Mouse (Mus musculus) limb, embryonic 15.5 days (tissue): ENCODE measurements around the gene Map2k7. TPM values are rescaled to one million over a fixed set of nuclear protein-coding genes. Genes with fewer than 3 reads are reported as not detected.

Experiments
- ATAC-seq: fragments of 200-750 bp; cut with Nextera tagmentation; 2 replicates; pipeline ENCODE4 v1.8.0; 2017; ENCODE audit warnings: low read depth, moderate TSS enrichment; ENCODE audit not compliant: insufficient number of reproducible peaks, low FRiP score, low TSS enrichment
- H3K27ac ChIP-seq: fragments of 300-500 bp; sonication (generic); 2 replicates; pipeline ENCODE4 v1.5.1; 2015; ENCODE audit warnings: moderate library complexity, mild to moderate bottlenecking, inconsistent platforms
- H3K27me3 ChIP-seq: fragments of 300-500 bp; sonication (generic); 2 replicates; pipeline ENCODE4 v1.6.1; 2015; ENCODE audit warnings: inconsistent platforms
- H3K36me3 ChIP-seq: fragments of 300-500 bp; sonication (generic); 2 replicates; pipeline ENCODE4 v1.6.1; 2015; ENCODE audit warnings: inconsistent platforms
- H3K4me1 ChIP-seq: fragments of 300-500 bp; sonication (generic); 2 replicates; pipeline ENCODE4 v1.6.1; 2015; ENCODE audit warnings: inconsistent platforms
- H3K4me2 ChIP-seq: fragments of 300-500 bp; sonication (generic); 2 replicates; pipeline ENCODE4 v1.6.1; 2015; ENCODE audit warnings: mild to moderate bottlenecking, inconsistent platforms
- H3K4me3 ChIP-seq: fragments of 300-500 bp; sonication (generic); 2 replicates; pipeline ENCODE4 v1.5.1; 2015; ENCODE audit warnings: mild to moderate bottlenecking, inconsistent platforms
- H3K9ac ChIP-seq: fragments of 300-500 bp; sonication (generic); 2 replicates; pipeline ENCODE4 v1.6.1; 2015; ENCODE audit warnings: inconsistent platforms
- H3K9me3 ChIP-seq: fragments of 300-500 bp; sonication (generic); 2 replicates; pipeline ENCODE4 v1.6.1; 2016; ENCODE audit warnings: inconsistent platforms
- WGBS: fragments of 180-500 bp; shearing (Covaris S2); methylation state at CpG from one replicate; pipeline ENCODE4 v1.1.7; 2015; 5-methylcytosine and 5-hydroxymethylcytosine counted together
- polyA plus RNA-seq: library from polyadenylated mRNA; unstranded; fragments of >200 nt; fragmentation: Nextera tagmentation; extraction: Ambion mirVana; gene quantifications from 2 replicates; pipeline ENCODE4 v1.2.1, GENCODE M21; 2015

The Map2k7 gene
- polyA plus RNA-seq, result 25.1 and 27.1 TPM in 2 replicates

GRCm38 (mm10) chr8:4238434-4239192 is at the start of gene Map2k7, which contains the start of gene Gm49320:
Gene Map2k7 (plus strand): TSS chr8:4238740.
Gene Gm49320 (plus strand): TSS chr8:4238865.
- H3K9ac ChIP-seq, result peak within 1 kb of the TSS; percentile 67
- H3K4me3 ChIP-seq, result peak within 1 kb of the TSS; percentile 78
- H3K9me3 ChIP-seq, result no peaks in the 10 kb centered on the region
- H3K4me1 ChIP-seq, result peaks cover 27% of the 10 kb centered on the region
- H3K4me2 ChIP-seq, result peak within 1 kb of the TSS; percentile 74
- peak; percentile 93 for ATAC-seq
- H3K27me3 ChIP-seq, result no peaks in the 10 kb centered on the region
- peak within 1 kb of the TSS; percentile 96 for H3K27ac ChIP-seq
- under 1% methylated on average over 71 of the region's 71 CpGs for WGBS
- H3K36me3 ChIP-seq, result peaks cover 22% of the 10 kb centered on the region

GRCm38 (mm10) chr8:4189031-4189722 is 49.4 kb upstream of the Map2k7 start:
- Histone ChIP-seq H3K9me3 (no peaks in the 10 kb centered on the region), H3K36me3 (peaks cover 54% of the 10 kb centered on the region), H3K9ac (no peak overlapping the region), H3K4me3 (no peak overlapping the region), H3K4me2 (no peak overlapping the region), H3K4me1 (peaks cover 4% of the 10 kb centered on the region), H3K27me3 (no peaks in the 10 kb centered on the region), H3K27ac (no peak overlapping the region)
- 22% methylated on average over 3 of the region's 3 CpGs for WGBS
- ATAC-seq, result no peak

- ATAC-seq, result no peak
These were observed 46.2 kb upstream of the Map2k7 start for GRCm38 (mm10) chr8:4192305-4192704.

GRCm38 (mm10) chr8:4192807-4193587 is 45.5 kb upstream of the Map2k7 start:
- no peak for ATAC-seq
- H3K27ac ChIP-seq, result no peak overlapping the region
- no peak overlapping the region for H3K4me3 ChIP-seq
- no peaks in the 10 kb centered on the region for H3K9me3 ChIP-seq
- peaks cover 44% of the 10 kb centered on the region for H3K36me3 ChIP-seq
- H3K27me3 ChIP-seq, result no peaks in the 10 kb centered on the region
- H3K4me1 ChIP-seq, result peaks cover 4% of the 10 kb centered on the region
- H3K4me2 ChIP-seq, result no peak overlapping the region
- 13% methylated on average over 18 of the region's 18 CpGs for WGBS
- H3K9ac ChIP-seq, result no peak overlapping the region

More at GRCm38 (mm10) chr8:4192305-4192704, 46.2 kb upstream of the Map2k7 start:
- Histone ChIP-seq H3K4me1 (peaks cover 4% of the 10 kb centered on the region), H3K27me3 (no peaks in the 10 kb centered on the region), H3K9ac (no peak overlapping the region), H3K9me3 (no peaks in the 10 kb centered on the region), H3K36me3 (peaks cover 48% of the 10 kb centered on the region), H3K4me2 (no peak overlapping the region), H3K4me3 (no peak overlapping the region), H3K27ac (no peak overlapping the region)
- WGBS, result 69% methylated on average over 5 of the region's 5 CpGs

- Histone ChIP-seq H3K36me3 (peaks cover 39% of the 10 kb centered on the region), H3K4me1 (peaks cover 4% of the 10 kb centered on the region), H3K4me3 (no peak overlapping the region), H3K4me2 (no peak overlapping the region), H3K27me3 (no peaks in the 10 kb centered on the region), H3K9me3 (no peaks in the 10 kb centered on the region), H3K9ac (no peak overlapping the region), H3K27ac (no peak overlapping the region)
- 50% methylated on average over 7 of the region's 7 CpGs for WGBS
- ATAC-seq, result no peak
These were observed 45.0 kb upstream of the Map2k7 start for GRCm38 (mm10) chr8:4193588-4193894.

GRCm38 (mm10) chr8:4201321-4201720 is 37.2 kb upstream of the Map2k7 start:
- no peak overlapping the region for H3K4me3 ChIP-seq
- peaks cover 26% of the 10 kb centered on the region for H3K27me3 ChIP-seq
- no peaks in the 10 kb centered on the region for H3K9me3 ChIP-seq
- no peak overlapping the region for H3K9ac ChIP-seq
- ATAC-seq, result no peak
- peaks cover 7% of the 10 kb centered on the region for H3K4me1 ChIP-seq
- WGBS, result 48% methylated on average over 2 of the region's 2 CpGs
- no peak overlapping the region for H3K27ac ChIP-seq
- H3K4me2 ChIP-seq, result no peak overlapping the region
- H3K36me3 ChIP-seq, result peaks cover 50% of the 10 kb centered on the region

GRCm38 (mm10) chr8:4205246-4206123 is 33.1 kb upstream of the Map2k7 start:
- Histone ChIP-seq H3K9me3 (no peaks in the 10 kb centered on the region), H3K4me3 (peak overlapping the region; percentile 7; the same call in 1 of the 2 replicates), H3K4me2 (no peak overlapping the region), H3K4me1 (peaks cover 16% of the 10 kb centered on the region), H3K27ac (no peak overlapping the region), H3K27me3 (peaks cover 36% of the 10 kb centered on the region), H3K36me3 (peaks cover 46% of the 10 kb centered on the region), H3K9ac (no peak overlapping the region)
- WGBS, result 30% methylated on average over 38 of the region's 38 CpGs
- ATAC-seq, result no peak

- Histone ChIP-seq H3K36me3 (peaks cover 46% of the 10 kb centered on the region), H3K4me2 (peak overlapping the region; percentile 27), H3K4me1 (peaks cover 16% of the 10 kb centered on the region), H3K27ac (no peak overlapping the region; the same call in 1 of the 2 replicates), H3K27me3 (peaks cover 39% of the 10 kb centered on the region), H3K9ac (no peak overlapping the region), H3K4me3 (peak overlapping the region; percentile 7; the same call in 1 of the 2 replicates), H3K9me3 (no peaks in the 10 kb centered on the region)
- ATAC-seq, result no peak
- 18% methylated on average over 44 of the region's 44 CpGs for WGBS
These were observed 32.1 kb upstream of the Map2k7 start for GRCm38 (mm10) chr8:4206182-4207015.

GRCm38 (mm10) chr8:4207016-4207350 is 31.6 kb upstream of the Map2k7 start:
- H3K9ac ChIP-seq, result no peak overlapping the region
- ATAC-seq, result no peak
- no peaks in the 10 kb centered on the region for H3K9me3 ChIP-seq
- H3K36me3 ChIP-seq, result peaks cover 46% of the 10 kb centered on the region
- no peak overlapping the region for H3K4me3 ChIP-seq
- H3K4me1 ChIP-seq, result peaks cover 16% of the 10 kb centered on the region
- no peak overlapping the region for H3K27ac ChIP-seq
- H3K4me2 ChIP-seq, result no peak overlapping the region
- WGBS, result 62% methylated on average over 2 of the region's 2 CpGs
- H3K27me3 ChIP-seq, result peaks cover 39% of the 10 kb centered on the region

GRCm38 (mm10) chr8:4211097-4211496 is 27.4 kb upstream of the Map2k7 start:
- H3K27me3 ChIP-seq, result peaks cover 35% of the 10 kb centered on the region
- H3K36me3 ChIP-seq, result peaks cover 10% of the 10 kb centered on the region
- H3K4me3 ChIP-seq, result no peak overlapping the region
- no peak overlapping the region for H3K4me2 ChIP-seq
- no peak overlapping the region for H3K9ac ChIP-seq
- H3K4me1 ChIP-seq, result peaks cover 34% of the 10 kb centered on the region
- no peaks in the 10 kb centered on the region for H3K9me3 ChIP-seq
- whole genome bisulfite sequencing, result 78% methylated on average over 6 of the region's 6 CpGs
- no peak overlapping the region for H3K27ac ChIP-seq
- no peak for ATAC-seq
